26 mouse cellular contexts compared by ENCODE assay signal in the genomic region with DNA sequence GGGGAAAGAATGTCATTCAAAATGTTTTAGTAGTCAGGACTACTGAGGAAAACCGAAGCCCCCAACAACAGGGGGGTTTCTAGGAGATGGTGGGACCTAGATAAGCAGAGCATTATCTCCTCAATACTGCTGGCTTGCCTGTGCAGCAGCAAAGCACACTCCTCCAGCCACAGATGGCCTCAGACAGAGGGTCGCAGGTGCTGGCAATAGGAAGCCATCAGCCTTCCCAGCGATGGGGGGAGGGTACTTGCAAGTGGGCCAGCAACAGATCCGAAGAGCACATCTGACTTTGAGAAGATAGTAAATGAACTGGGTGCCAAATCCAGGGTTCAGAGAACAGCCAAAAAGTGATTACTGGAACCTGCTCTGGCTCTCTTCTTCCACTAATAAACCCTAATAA.
A peak's percentile ranks its signal among the peaks of the same experiment; 100 is the strongest.
DNase-seq lines count a peak whose midpoint lies in the region; ATAC-seq lines count a peak whose summit lies in the region.
"Had no signal": no experiment of that assay in that cellular context is flagged by ENCODE, and none has a peak within 500 bp of the region (broad histone marks: within the 10 kb centered on the region; RNA-seq: fewer than 3 reads in every experiment).

No protein-coding gene starts in this region.

- no peaks in the 10 kb centered on the region for H3K4me1 ChIP-seq in neural tube, embryonic 14.5 days (ENCODE audit: control insufficient read depth, insufficient read depth, low read length)
- H3K4me1 ChIP-seq in neural tube, embryonic 15.5 days, result peaks cover 13% of the 10 kb centered on the region
- peaks cover 21% of the 10 kb centered on the region for H3K4me1 ChIP-seq in hindbrain, embryonic 13.5 days (replicated peaks)
- peaks cover 8% of the 10 kb centered on the region for H3K4me1 ChIP-seq in midbrain, embryonic 15.5 days
- H3K4me1 ChIP-seq: heart, embryonic 12.5 days had no signal

- H3K9me3 ChIP-seq in neural tube, embryonic 14.5 days (ENCODE audit: control insufficient read depth, low read length), result no peaks in the 10 kb centered on the region
- H3K9me3 ChIP-seq in neural tube, embryonic 15.5 days (replicated peaks), result no peaks in the 10 kb centered on the region
- H3K9me3 ChIP-seq in hindbrain, embryonic 13.5 days, result no peaks in the 10 kb centered on the region
- no peaks in the 10 kb centered on the region for H3K9me3 ChIP-seq in midbrain, embryonic 15.5 days
- H3K9me3 ChIP-seq: forebrain, embryonic 10.5 days; heart, embryonic 12.5 days; kidney, embryonic 15.5 days; neural tube, embryonic 13.5 days had no signal

- H3K36me3 ChIP-seq in neural tube, embryonic 14.5 days (ENCODE audit: control insufficient read depth, insufficient read depth, low read length), result no peaks in the 10 kb centered on the region
- no peaks in the 10 kb centered on the region for H3K36me3 ChIP-seq in neural tube, embryonic 15.5 days
- no peaks in the 10 kb centered on the region for H3K36me3 ChIP-seq in hindbrain, embryonic 13.5 days
- no peaks in the 10 kb centered on the region for H3K36me3 ChIP-seq in midbrain, embryonic 15.5 days (replicated peaks)
- H3K36me3 ChIP-seq: forebrain, embryonic 10.5 days; G1E; heart, embryonic 12.5 days; kidney, embryonic 15.5 days; neural tube, embryonic 13.5 days had no signal

- no peaks in the 10 kb centered on the region for H3K27me3 ChIP-seq in neural tube, embryonic 14.5 days (ENCODE audit: control insufficient read depth, insufficient read depth, low read length)
- no peaks in the 10 kb centered on the region for H3K27me3 ChIP-seq in neural tube, embryonic 15.5 days (replicated peaks)
- no peaks in the 10 kb centered on the region for H3K27me3 ChIP-seq in hindbrain, embryonic 13.5 days
- H3K27me3 ChIP-seq in midbrain, embryonic 15.5 days (replicated peaks), result no peaks in the 10 kb centered on the region
- H3K27me3 ChIP-seq: heart, embryonic 12.5 days; neural tube, embryonic 13.5 days had no signal

- no peak overlapping the region for H3K4me2 ChIP-seq in neural tube, embryonic 14.5 days (ENCODE audit: low read depth, low read length)
- H3K4me2 ChIP-seq in neural tube, embryonic 15.5 days, result no peak overlapping the region
- no peak overlapping the region for H3K4me2 ChIP-seq in hindbrain, embryonic 13.5 days
- no peak overlapping the region for H3K4me2 ChIP-seq in midbrain, embryonic 15.5 days
- H3K4me2 ChIP-seq: heart, embryonic 12.5 days; kidney, embryonic 15.5 days; liver, embryonic 11.5 days; neural tube, embryonic 13.5 days had no signal

- H3K9ac ChIP-seq in neural tube, embryonic 14.5 days (replicated peaks; ENCODE audit: low read depth, low read length), result no peak overlapping the region
- H3K9ac ChIP-seq in neural tube, embryonic 15.5 days (replicated peaks), result no peak overlapping the region
- H3K9ac ChIP-seq in hindbrain, embryonic 13.5 days, result no peak overlapping the region
- H3K9ac ChIP-seq in midbrain, embryonic 15.5 days, result no peak overlapping the region
- H3K9ac ChIP-seq: heart, embryonic 12.5 days; kidney, embryonic 15.5 days; neural tube, embryonic 13.5 days had no signal

- WGBS in neural tube, embryonic 14.5 days, result 53% methylated on average over 4 of the region's 4 CpGs
- WGBS in neural tube, embryonic 15.5 days, result 44% methylated on average over 4 of the region's 4 CpGs
- WGBS in hindbrain, embryonic 13.5 days, result 39% methylated on average over 4 of the region's 4 CpGs
- 54% methylated on average over 4 of the region's 4 CpGs for WGBS in midbrain, embryonic 15.5 days

- no peak overlapping the region for H3K27ac ChIP-seq in neural tube, embryonic 14.5 days (ENCODE audit: low read depth, low read length)
- no peak overlapping the region for H3K27ac ChIP-seq in neural tube, embryonic 15.5 days (replicated peaks)
- H3K27ac ChIP-seq in hindbrain, embryonic 13.5 days, result no peak overlapping the region; the same call in 1 of the 2 replicates
- no peak overlapping the region for H3K27ac ChIP-seq in midbrain, embryonic 15.5 days
- H3K27ac ChIP-seq: forebrain, embryonic 10.5 days; kidney, embryonic 15.5 days; left cerebral cortex, adult 2 months had no signal

- intact Hi-C loops in left cerebral cortex, postnatal 4 days (cut with DNase I), result no loop called here

- H3K4me3 ChIP-seq in neural tube, embryonic 14.5 days (ENCODE audit: low read depth, low read length), result no peak overlapping the region
- no peak overlapping the region for H3K4me3 ChIP-seq in neural tube, embryonic 15.5 days (replicated peaks)
- H3K4me3 ChIP-seq in hindbrain, embryonic 13.5 days, result no peak overlapping the region
- H3K4me3 ChIP-seq in midbrain, embryonic 15.5 days, result no peak overlapping the region
- H3K4me3 ChIP-seq: forebrain, embryonic 10.5 days; heart, embryonic 12.5 days; kidney, embryonic 15.5 days; left cerebral cortex, adult 2 months; neural tube, embryonic 13.5 days had no signal

- DNase-seq in left cerebral cortex, postnatal 4 days, result peak; percentile 84
- DNase-seq in left cerebral cortex, adult 8-10 months (ENCODE audit: low spot score in 2 of 2), result no peak
- DNase-seq in layer of hippocampus, adult 11-12 months (ENCODE audit: low spot score), result no peak
- DNase-seq in kidney, postnatal 25 days, result no peak
- DNase-seq: adrenal gland, adult 2 months; B cell, adult 2 months; cerebellum, adult 18-20 months; gastrocnemius, postnatal 25 days; heart, adult 18-20 months; heart, postnatal 10 days; kidney, adult 11 months; kidney, postnatal 4 days; lung, adult 18-20 months; lung, postnatal 10 days; right cerebral cortex, postnatal 14 days had no signal

- ATAC-seq in neural tube, embryonic 14.5 days (ENCODE audit: low read depth), result peak; percentile 41; the same call in 1 of the 2 replicates
- ATAC-seq in neural tube, embryonic 15.5 days (ENCODE audit: low FRiP score), result no peak
- ATAC-seq in hindbrain, embryonic 13.5 days (ENCODE audit: low FRiP score), result peak; percentile 68; the same call in 1 of the 2 replicates
- ATAC-seq in midbrain, embryonic 15.5 days (replicated peaks), result peak; percentile 45; the same call in 1 of the 2 replicates
